Mouse (Mus musculus) hindbrain, embryonic 16.5 days (tissue): ENCODE data around the gene Cnppd1. TPM values are rescaled to one million over a fixed set of nuclear protein-coding genes. Genes with fewer than 3 reads are reported as not detected.

Source experiments
- ATAC-seq: fragments of 200-750 bp; cut with Nextera tagmentation; 2 replicates; pipeline ENCODE4 v1.8.0; 2017; ENCODE audit warnings: moderate TSS enrichment, moderate library complexity
- H3K27ac ChIP-seq: fragments of 300-500 bp; sonication (generic); 2 replicates; pipeline ENCODE4 v1.5.1; 2014; ENCODE audit warnings: low read depth, mild to moderate bottlenecking, control low read depth, low read length, moderate library complexity
- H3K27me3 ChIP-seq: fragments of 300-500 bp; sonication (generic); replicated peaks from 2 replicates; pipeline ENCODE4 v1.6.1; 2014; ENCODE audit warnings: low read length; ENCODE audit not compliant: control insufficient read depth, insufficient read depth
- H3K36me3 ChIP-seq: fragments of 300-500 bp; sonication (generic); 2 replicates; pipeline ENCODE4 v1.6.1; 2014; ENCODE audit warnings: mild to moderate bottlenecking, low read length, moderate library complexity, mixed read lengths; ENCODE audit not compliant: control insufficient read depth, insufficient read depth
- H3K4me1 ChIP-seq: fragments of 300-500 bp; sonication (generic); 2 replicates; pipeline ENCODE4 v1.6.1; 2014; ENCODE audit warnings: low read depth, low read length; ENCODE audit not compliant: control insufficient read depth, insufficient read depth
- H3K4me2 ChIP-seq: fragments of 300-500 bp; sonication (generic); 2 replicates; pipeline ENCODE4 v1.6.1; 2014; ENCODE audit warnings: mild to moderate bottlenecking, low read length, control low read depth, moderate library complexity
- H3K4me3 ChIP-seq: fragments of 300-500 bp; sonication (generic); 2 replicates; pipeline ENCODE4 v1.5.1; 2014; ENCODE audit warnings: mild to moderate bottlenecking, low read length, control low read depth, moderate library complexity
- H3K9ac ChIP-seq: fragments of 300-500 bp; sonication (generic); 2 replicates; pipeline ENCODE4 v1.6.1; 2014; ENCODE audit warnings: low read depth, mild to moderate bottlenecking, control low read depth, low read length, moderate library complexity
- H3K9me3 ChIP-seq: fragments of 300-500 bp; sonication (generic); 2 replicates; pipeline ENCODE4 v1.6.1; 2014; ENCODE audit warnings: mild to moderate bottlenecking, low read length, moderate library complexity; ENCODE audit not compliant: control insufficient read depth
- WGBS: fragments of 180-500 bp; shearing (Covaris S2); extraction: QIAGEN DNeasy Blood & Tissue Kit; methylation state at CpG from one replicate; pipeline ENCODE4 v1.1.7; 2014; 5-methylcytosine and 5-hydroxymethylcytosine counted together
- polyA plus RNA-seq: library from polyadenylated mRNA; unstranded; fragments of >200 nt; fragmentation: Nextera tagmentation; extraction: Ambion mirVana; gene quantifications from 2 replicates; pipeline ENCODE4 v1.2.1, GENCODE M21; 2015

The Cnppd1 gene
- polyA plus RNA-seq, 1 experiment from 2014 or later, result 42.3 TPM

GRCm38 (mm10) chr1:75181377-75181870 lies 38.9 kb upstream of the Cnppd1 start:
- Histone ChIP-seq H3K27me3 (no peaks in the 10 kb centered on the region), H3K4me2 (no peak overlapping the region), H3K36me3 (peaks cover 39% of the 10 kb centered on the region), H3K9ac (no peak overlapping the region), H3K4me3 (no peak overlapping the region), H3K27ac (no peak overlapping the region), H3K9me3 (no peaks in the 10 kb centered on the region), H3K4me1 (peaks cover 22% of the 10 kb centered on the region)
- no peak for ATAC-seq
- WGBS, result 86% methylated on average over 4 of the region's 4 CpGs

- no peak overlapping the region for H3K9ac ChIP-seq
- H3K4me2 ChIP-seq, result peak overlapping the region; percentile 91
- peak overlapping the region; percentile 61; the same call in 1 of the 2 replicates for H3K4me3 ChIP-seq
- no peak for ATAC-seq
- WGBS, result 30% methylated on average over 7 of the region's 7 CpGs
- H3K9me3 ChIP-seq, result no peaks in the 10 kb centered on the region
- H3K27ac ChIP-seq, result peak overlapping the region; percentile 41; the same call in 1 of the 2 replicates
- peaks cover 22% of the 10 kb centered on the region for H3K4me1 ChIP-seq
- H3K36me3 ChIP-seq, result peaks cover 35% of the 10 kb centered on the region
- no peaks in the 10 kb centered on the region for H3K27me3 ChIP-seq
Observed at GRCm38 (mm10) chr1:75180741-75181140, 38.2 kb upstream of the Cnppd1 start.

DNA sequence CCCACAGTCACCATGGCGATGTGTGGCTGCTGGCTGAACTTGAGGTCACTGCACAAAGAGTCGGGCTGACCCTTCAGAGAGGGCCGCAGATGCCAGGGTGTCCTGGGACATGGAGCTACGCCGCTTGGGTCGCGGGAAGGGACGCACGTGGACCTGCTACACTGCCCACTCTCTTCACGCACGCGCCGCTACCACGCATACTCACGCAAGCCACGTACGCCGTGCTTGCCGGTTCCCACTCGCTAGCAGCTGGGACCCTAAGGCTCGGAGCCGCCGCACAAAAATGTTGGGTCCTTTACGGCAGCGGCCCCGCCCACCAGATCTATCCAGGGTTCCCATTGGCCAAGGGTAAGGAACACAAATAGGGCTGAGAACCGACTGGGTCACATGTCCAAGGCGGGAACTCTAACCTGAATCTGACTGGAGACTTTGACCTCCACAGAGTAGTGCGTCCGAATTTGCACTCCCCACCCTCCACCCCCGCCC lies 37.6 kb upstream of the Cnppd1 start, which contains the start of gene Abcb6:
Gene Abcb6, minus strand, starts transcription at position 288 of the 486 bp plus-strand sequence.
- WGBS, result under 1% methylated on average over 31 of the region's 31 CpGs
- Histone ChIP-seq H3K36me3 (peaks cover 34% of the 10 kb centered on the region), H3K4me2 (peak within 1 kb of the TSS; percentile 91), H3K9me3 (no peaks in the 10 kb centered on the region), H3K27me3 (no peaks in the 10 kb centered on the region), H3K27ac (peak within 1 kb of the TSS; percentile 60), H3K4me3 (peak within 1 kb of the TSS; percentile 61), H3K4me1 (peaks cover 22% of the 10 kb centered on the region), H3K9ac (peak within 1 kb of the TSS; percentile 70)
- peak; percentile 92 for ATAC-seq

GRCm38 (mm10) chr1:75179334-75180104 lies 37.0 kb upstream of the Cnppd1 start:
- peak overlapping the region; percentile 61 for H3K4me3 ChIP-seq
- peaks cover 31% of the 10 kb centered on the region for H3K36me3 ChIP-seq
- no peaks in the 10 kb centered on the region for H3K9me3 ChIP-seq
- peak; percentile 71 for ATAC-seq
- H3K27me3 ChIP-seq, result no peaks in the 10 kb centered on the region
- H3K4me2 ChIP-seq, result peak overlapping the region; percentile 91
- peaks cover 22% of the 10 kb centered on the region for H3K4me1 ChIP-seq
- peak overlapping the region; percentile 60 for H3K27ac ChIP-seq
- peak overlapping the region; percentile 70 for H3K9ac ChIP-seq
- WGBS, result 3% methylated on average over 23 of the region's 23 CpGs

DNA sequence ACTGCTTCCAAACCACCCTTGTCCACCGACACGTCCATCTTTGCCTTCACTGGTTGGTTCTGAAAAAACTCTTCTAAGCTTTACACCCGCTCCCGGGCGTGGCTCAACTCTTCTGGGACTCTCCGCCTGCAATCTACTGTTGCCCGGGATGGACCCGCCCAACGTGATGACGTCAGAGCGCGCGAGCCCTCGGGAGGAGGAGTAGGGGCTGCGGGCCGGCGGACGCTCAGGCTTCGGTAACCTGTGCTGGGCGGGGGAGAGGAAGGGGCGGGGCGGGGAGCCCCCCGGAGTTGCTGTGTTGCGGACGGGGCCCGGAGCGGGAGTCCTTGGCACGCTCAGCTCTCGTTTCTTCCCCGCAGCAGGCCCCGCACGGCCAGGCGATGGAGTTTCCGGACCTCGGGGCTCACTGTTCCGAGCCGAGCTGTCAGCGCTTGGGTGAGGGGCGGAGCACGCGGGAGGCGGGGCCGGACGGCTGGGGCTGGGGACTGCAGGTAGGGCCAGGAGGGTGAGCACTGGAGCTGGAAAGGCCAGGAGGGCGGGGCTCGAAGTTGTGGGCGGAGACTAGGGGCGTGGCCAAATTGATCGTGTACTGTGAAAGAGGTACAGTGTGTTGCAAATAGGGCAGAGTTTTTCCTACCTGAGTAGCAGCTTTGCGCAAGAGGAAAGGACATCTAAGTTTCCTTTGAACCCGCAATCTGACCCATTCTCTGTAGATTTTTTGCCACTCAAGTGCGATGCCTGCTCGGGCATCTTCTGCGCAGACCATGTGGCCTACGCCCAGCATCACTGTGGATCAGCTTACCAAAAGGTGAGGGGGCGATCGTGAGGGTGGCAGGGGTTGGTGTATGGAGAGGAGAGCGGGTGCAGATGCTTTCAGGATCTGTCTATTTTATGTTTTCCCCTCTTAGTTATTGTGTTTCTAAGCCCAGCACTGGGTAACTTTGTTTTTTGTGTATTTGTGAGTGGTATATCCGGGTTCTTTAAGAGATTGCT lies 26.3 kb upstream of the Cnppd1 start, which contains the start of gene Zfand2b:
Gene Zfand2b, plus strand, starts transcription at position 175 of the 993 bp plus-strand sequence.
- peaks cover 15% of the 10 kb centered on the region for H3K4me1 ChIP-seq
- peak; percentile 97 for ATAC-seq
- no peaks in the 10 kb centered on the region for H3K27me3 ChIP-seq
- H3K4me2 ChIP-seq, result peak within 1 kb of the TSS; percentile 84
- peak within 1 kb of the TSS; percentile 77 for H3K4me3 ChIP-seq
- H3K36me3 ChIP-seq, result peaks cover 23% of the 10 kb centered on the region
- 1% methylated on average over 59 of the region's 59 CpGs for WGBS
- peak within 1 kb of the TSS; percentile 84 for H3K9ac ChIP-seq
- H3K9me3 ChIP-seq, result no peaks in the 10 kb centered on the region
- H3K27ac ChIP-seq, result peak within 1 kb of the TSS; percentile 92

DNA sequence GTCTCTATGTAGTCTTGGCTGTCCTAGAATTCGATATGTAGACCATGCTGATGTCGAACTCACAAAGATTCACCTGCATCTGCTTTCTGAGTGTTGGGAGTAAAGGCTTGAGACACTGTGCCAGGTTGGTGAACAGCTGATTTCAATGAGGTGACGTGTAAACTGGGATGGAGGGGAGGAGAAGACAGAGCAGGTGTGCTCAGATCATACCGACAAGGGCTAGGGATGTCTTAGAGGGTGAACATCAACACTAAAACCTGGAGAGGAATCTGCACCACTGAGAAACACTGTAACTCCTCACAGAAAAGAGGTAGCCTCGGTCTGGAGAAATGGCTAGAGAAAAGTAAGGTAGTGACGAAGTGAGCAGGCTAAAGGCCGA lies 25.6 kb upstream of the Cnppd1 start:
- H3K27me3 ChIP-seq, result no peaks in the 10 kb centered on the region
- 7% methylated on average over 7 of the region's 7 CpGs for WGBS
- peaks cover 15% of the 10 kb centered on the region for H3K4me1 ChIP-seq
- peak overlapping the region; percentile 84 for H3K4me2 ChIP-seq
- peak; percentile 60 for ATAC-seq
- peak overlapping the region; percentile 84 for H3K9ac ChIP-seq
- H3K36me3 ChIP-seq, result peaks cover 22% of the 10 kb centered on the region
- H3K4me3 ChIP-seq, result peak overlapping the region; percentile 77
- no peaks in the 10 kb centered on the region for H3K9me3 ChIP-seq
- peak overlapping the region; percentile 92 for H3K27ac ChIP-seq

GRCm38 (mm10) chr1:75160256-75160617 lies 17.7 kb upstream of the Cnppd1 start:
- no peaks in the 10 kb centered on the region for H3K9me3 ChIP-seq
- H3K4me3 ChIP-seq, result no peak overlapping the region
- H3K27ac ChIP-seq, result no peak overlapping the region
- H3K9ac ChIP-seq, result no peak overlapping the region
- H3K4me2 ChIP-seq, result no peak overlapping the region
- ATAC-seq, result no peak
- no peaks in the 10 kb centered on the region for H3K4me1 ChIP-seq
- H3K36me3 ChIP-seq, result no peaks in the 10 kb centered on the region
- no peaks in the 10 kb centered on the region for H3K27me3 ChIP-seq
- WGBS, result 84% methylated on average over 4 of the region's 4 CpGs

DNA sequence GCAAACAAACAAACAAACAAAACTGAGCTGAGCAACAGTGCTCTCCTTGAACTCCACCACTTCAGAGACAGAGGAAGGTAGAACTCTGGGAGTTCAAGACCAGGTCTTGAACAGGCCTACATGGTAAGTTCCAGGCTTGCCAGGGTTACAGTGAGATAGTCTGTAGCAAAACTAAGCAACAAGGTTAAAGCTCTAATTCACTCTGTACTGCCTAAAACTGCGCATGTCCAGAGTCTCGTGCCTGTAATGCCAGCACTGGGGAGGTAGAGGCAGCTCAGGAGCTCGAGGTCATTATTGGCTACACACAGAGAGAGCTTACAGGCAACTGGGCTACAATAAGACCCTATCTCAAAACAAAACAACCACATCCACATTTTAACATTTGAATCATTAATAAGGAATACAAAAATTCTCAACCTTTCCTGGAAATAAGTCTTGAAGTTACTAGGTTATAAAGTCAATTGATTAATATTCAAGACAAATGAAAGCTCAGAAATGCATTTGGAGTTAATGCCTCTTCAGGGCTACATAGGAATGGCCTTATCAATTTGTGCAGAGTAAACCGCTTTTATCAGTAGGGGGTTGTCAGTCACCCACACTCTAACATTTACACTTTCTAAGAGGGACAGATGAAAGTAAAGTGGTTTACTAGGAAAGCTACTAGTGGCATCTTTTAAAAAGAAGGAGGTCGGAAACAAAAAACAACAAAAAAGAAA lies 17.2 kb upstream of the Cnppd1 start:
- 74% methylated on average over 5 of the region's 5 CpGs for WGBS
- Histone ChIP-seq H3K9me3 (no peaks in the 10 kb centered on the region), H3K4me2 (no peak overlapping the region), H3K4me3 (no peak overlapping the region), H3K27ac (no peak overlapping the region), H3K9ac (no peak overlapping the region), H3K4me1 (no peaks in the 10 kb centered on the region), H3K36me3 (no peaks in the 10 kb centered on the region), H3K27me3 (no peaks in the 10 kb centered on the region)
- no peak for ATAC-seq
